Mouse (Mus musculus) thymus, postnatal 0 days (tissue): ENCODE data around the gene Mroh2a. TPM values are rescaled to one million over a fixed set of nuclear protein-coding genes. Genes with fewer than 3 reads are reported as not detected.

Source experiments
- DNase-seq: peaks from one replicate; pipeline ENCODE4 v3.0.0-alpha.2; 2015; ENCODE audit warnings: low spot score
- polyA plus RNA-seq: library from polyadenylated mRNA; unstranded; fragments of >200 nt; fragmentation: Nextera tagmentation; extraction: Ambion mirVana; gene quantifications from 2 replicates; pipeline ENCODE4 v1.2.1, GENCODE M21; 2015

Gene Mroh2a
- polyA plus RNA-seq, 1 experiment from 2014 or later: 1.4 TPM

GRCm38 (mm10) chr1:88258361-88258760 is 31.6 kb downstream of the Mroh2a start:
- DNase-seq: no peak

GRCm38 (mm10) chr1:88258881-88259642 is 32.3 kb downstream of the Mroh2a start:
- no peak for DNase-seq

GRCm38 (mm10) chr1:88259643-88260024 is 32.8 kb downstream of the Mroh2a start:
- no peak for DNase-seq

- no peak for DNase-seq
Measured at GRCm38 (mm10) chr1:88260114-88260513, 33.3 kb downstream of the Mroh2a start.

- DNase-seq: no peak
Measured at GRCm38 (mm10) chr1:88260604-88261377, 34.0 kb downstream of the Mroh2a start.

- no peak for DNase-seq
Measured at GRCm38 (mm10) chr1:88261706-88262105, 34.9 kb downstream of the Mroh2a start.

- no peak for DNase-seq
Measured at GRCm38 (mm10) chr1:88262255-88262654, 35.5 kb downstream of the Mroh2a start.

GRCm38 (mm10) chr1:88262961-88263360 is 36.2 kb downstream of the Mroh2a start:
- no peak for DNase-seq

GRCm38 (mm10) chr1:88263778-88264177 is 37.0 kb downstream of the Mroh2a start:
- no peak for DNase-seq

GRCm38 (mm10) chr1:88264237-88264868 is 37.6 kb downstream of the Mroh2a start:
- no peak for DNase-seq

GRCm38 (mm10) chr1:88264869-88265240 is 38.1 kb downstream of the Mroh2a start:
- no peak for DNase-seq

GRCm38 (mm10) chr1:88266123-88266522 is 39.3 kb downstream of the Mroh2a start:
- DNase-seq: no peak

GRCm38 (mm10) chr1:88267489-88267888 is 40.7 kb downstream of the Mroh2a start:
- no peak for DNase-seq

- DNase-seq: no peak
Measured at GRCm38 (mm10) chr1:88268070-88268469, 41.3 kb downstream of the Mroh2a start.

- DNase-seq: no peak
Measured at GRCm38 (mm10) chr1:88269539-88270309, 42.9 kb downstream of the Mroh2a start.

- no peak for DNase-seq
Measured at GRCm38 (mm10) chr1:88272851-88273250, 46.1 kb downstream of the Mroh2a start.

- DNase-seq: no peak
Measured at GRCm38 (mm10) chr1:88273326-88273725, 46.5 kb downstream of the Mroh2a start.

- DNase-seq: no peak
Measured at GRCm38 (mm10) chr1:88273832-88274231, 47.0 kb downstream of the Mroh2a start.

GRCm38 (mm10) chr1:88274371-88275077 is 47.7 kb downstream of the Mroh2a start:
- no peak for DNase-seq

- DNase-seq: no peak
Measured at GRCm38 (mm10) chr1:88275078-88275680, 48.4 kb downstream of the Mroh2a start.
